Mouse (Mus musculus): Measurements from ENCODE around the gene Clec1b.

- TF ChIP-seq POLR2A (IDR thresholded peaks at IDR 0.05; ENCODE audit: borderline replicate concordance, extremely low read depth, low read depth, low read length) (no peak), CTCF (IDR thresholded peaks at IDR 0.05; ENCODE audit: insufficient read depth, low read length) (no peak)
Observed at GRCm38 (mm10) chr6:129359515-129359914, 37.6 kb upstream of the Clec1b start.

All from lung, adult 2 months (tissue).